In the genomic region with DNA sequence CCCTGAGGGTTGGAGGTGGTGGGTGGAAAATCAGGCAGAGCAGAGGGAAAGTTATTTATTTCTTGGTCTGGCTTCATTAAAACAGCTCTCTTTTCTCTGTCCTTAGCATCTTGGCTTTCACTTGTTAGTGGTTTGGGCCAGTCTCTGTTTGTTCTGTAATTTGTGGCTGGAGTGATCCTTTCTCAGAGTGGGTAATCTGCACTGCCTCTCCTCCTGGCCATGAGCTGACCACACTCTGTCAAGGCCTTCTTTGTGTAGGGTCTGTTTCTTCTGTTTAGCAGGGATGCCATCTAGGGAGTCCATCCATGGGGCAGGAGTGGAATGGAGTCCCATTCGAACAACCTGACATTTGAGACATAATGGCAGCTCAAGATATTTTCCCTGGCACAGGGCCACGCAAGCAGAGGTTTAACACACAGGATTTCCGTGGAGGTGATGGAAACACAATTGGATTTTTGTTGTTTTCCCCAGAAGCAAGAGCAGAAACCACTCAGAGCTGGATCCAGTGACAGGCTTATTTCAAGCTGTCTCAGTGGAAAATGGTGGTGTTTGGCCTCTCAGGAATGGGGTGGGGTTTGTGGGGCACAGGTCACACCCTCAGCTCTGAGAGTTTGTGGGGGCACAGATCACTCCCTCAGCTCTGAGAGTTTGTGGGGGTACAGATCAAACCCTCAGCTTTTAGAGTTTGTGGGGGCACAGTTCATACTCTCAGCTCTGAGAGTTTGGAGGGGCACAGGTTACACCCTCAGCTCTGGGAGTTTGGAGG, we compare ENCODE assay signal across 9 mouse cellular contexts.
DNase-seq lines count a peak whose midpoint lies in the region; ATAC-seq and TF ChIP-seq lines count a peak whose summit lies in the region.
"Had no signal": no experiment of that assay in that cellular context is flagged by ENCODE, and none has a peak within 500 bp of the region (broad histone marks: within the 10 kb centered on the region; RNA-seq: fewer than 3 reads in every experiment).

No protein-coding gene starts in this region.

- no peak for TF ChIP-seq CTCF in layer of hippocampus, adult 2 months (conservative IDR thresholded peaks at IDR 0.05)
- TF ChIP-seq CTCF in olfactory bulb, adult 2 months (IDR thresholded peaks at IDR 0.05; ENCODE audit: insufficient read depth, low read depth, low read length): no peak

- no peak overlapping the region for H3K9ac ChIP-seq in heart, embryonic 11.5 days (ENCODE audit: low read depth, low read length)
- H3K9ac ChIP-seq in embryonic facial prominence, embryonic 15.5 days: no peak overlapping the region
- H3K9ac ChIP-seq: stomach, embryonic 15.5 days had no signal

- no peak overlapping the region for H3K4me3 ChIP-seq in heart, embryonic 11.5 days (ENCODE audit: low read depth, low read length)
- H3K4me3 ChIP-seq in layer of hippocampus, adult 2 months: no peak overlapping the region
- H3K4me3 ChIP-seq in embryonic facial prominence, embryonic 15.5 days (replicated peaks): no peak overlapping the region
- no peak overlapping the region for H3K4me3 ChIP-seq in olfactory bulb, adult 2 months (ENCODE audit: insufficient read depth, low read depth, low read length)
- H3K4me3 ChIP-seq: stomach, embryonic 15.5 days had no signal

- H3K27ac ChIP-seq in heart, embryonic 11.5 days (ENCODE audit: low read depth, low read length): peak overlapping the region; percentile 64
- 0 out of 2 replicates have a peak overlapping the region, but pooled peaks have one; percentile 5 for H3K27ac ChIP-seq in layer of hippocampus, adult 2 months
- peak overlapping the region; percentile 68; the same call in 1 of the 2 replicates for H3K27ac ChIP-seq in embryonic facial prominence, embryonic 15.5 days (replicated peaks)
- peak overlapping the region; percentile 89; the same call in 1 of the 2 replicates for H3K27ac ChIP-seq in olfactory bulb, adult 2 months (ENCODE audit: insufficient read depth, low read depth, low read length)
- H3K27ac ChIP-seq: stomach, embryonic 15.5 days had no signal

- no peak overlapping the region for H3K4me2 ChIP-seq in heart, embryonic 11.5 days
- H3K4me2 ChIP-seq in embryonic facial prominence, embryonic 15.5 days (replicated peaks): no peak overlapping the region
- H3K4me2 ChIP-seq: stomach, embryonic 15.5 days had no signal

- H3K9me3 ChIP-seq in heart, embryonic 11.5 days (replicated peaks; ENCODE audit: control insufficient read depth, low read length): no peaks in the 10 kb centered on the region
- no peaks in the 10 kb centered on the region for H3K9me3 ChIP-seq in embryonic facial prominence, embryonic 15.5 days (replicated peaks)
- H3K9me3 ChIP-seq: stomach, embryonic 15.5 days had no signal

- WGBS in heart, embryonic 11.5 days (ENCODE audit: insufficient replicate concordance): 53% methylated on average over 3 of the region's 3 CpGs
- WGBS in embryonic facial prominence, embryonic 15.5 days: 32% methylated on average over 3 of the region's 3 CpGs
- WGBS in olfactory bulb, adult 2 months: 44% methylated on average over 3 of the region's 3 CpGs

- H3K27me3 ChIP-seq in heart, embryonic 11.5 days (ENCODE audit: control insufficient read depth, insufficient read depth, low read length): no peaks in the 10 kb centered on the region
- no peaks in the 10 kb centered on the region for H3K27me3 ChIP-seq in embryonic facial prominence, embryonic 15.5 days
- H3K27me3 ChIP-seq: stomach, embryonic 15.5 days had no signal

- intact Hi-C loops in heart, postnatal 10 days (cut with DNase I): no loop called here

- DNase-seq in heart, postnatal 10 days: no peak
- DNase-seq in layer of hippocampus, adult 2 months (ENCODE audit: low spot score in 2 of 2): no peak
- DNase-seq in layer of hippocampus, adult 9-11 months: no peak
- DNase-seq in spleen, adult 18-20 months: no peak
- DNase-seq: kidney, adult 9 months had no signal

- H3K36me3 ChIP-seq in heart, embryonic 11.5 days (ENCODE audit: control insufficient read depth, insufficient read depth, low read length): no peaks in the 10 kb centered on the region
- H3K36me3 ChIP-seq in embryonic facial prominence, embryonic 15.5 days: no peaks in the 10 kb centered on the region
- H3K36me3 ChIP-seq: stomach, embryonic 15.5 days had no signal

- TF ChIP-seq POLR2A in olfactory bulb, adult 2 months (IDR thresholded peaks at IDR 0.05; ENCODE audit: insufficient read depth, low read depth, low read length): no peak

- ATAC-seq in heart, embryonic 11.5 days (replicated peaks; ENCODE audit: insufficient number of reproducible peaks, low FRiP score, low TSS enrichment): no peak
- ATAC-seq in embryonic facial prominence, embryonic 15.5 days (ENCODE audit: insufficient number of reproducible peaks, low FRiP score, low TSS enrichment, low read depth): peak; percentile 81

- no peaks in the 10 kb centered on the region for H3K4me1 ChIP-seq in heart, embryonic 11.5 days (ENCODE audit: control insufficient read depth, insufficient read depth, low read length)
- H3K4me1 ChIP-seq in embryonic facial prominence, embryonic 15.5 days: 0 out of 2 replicates have a peak, but pooled peaks cover 17% of the 10 kb centered on the region
- peaks cover 24% of the 10 kb centered on the region for H3K4me1 ChIP-seq in olfactory bulb, adult 2 months (ENCODE audit: control insufficient read depth, insufficient read depth, low read length)
- H3K4me1 ChIP-seq: stomach, embryonic 15.5 days had no signal

Comparison
In these comparisons a context has a peak if more than half of its experiments do, and no peak if none do; other contexts are left out.
1. H3K27ac ChIP-seq: peak in every context shown above with its lines; median percentile 89 in olfactory bulb, adult 2 months; 68 in embryonic facial prominence, embryonic 15.5 days; 64 in heart, embryonic 11.5 days; 5 in layer of hippocampus, adult 2 months.